Mouse (Mus musculus): ENCODE data around the gene Rab12.
A peak's percentile ranks its signal among the peaks of the same experiment; 100 is the strongest.

The Rab12 gene

DNA sequence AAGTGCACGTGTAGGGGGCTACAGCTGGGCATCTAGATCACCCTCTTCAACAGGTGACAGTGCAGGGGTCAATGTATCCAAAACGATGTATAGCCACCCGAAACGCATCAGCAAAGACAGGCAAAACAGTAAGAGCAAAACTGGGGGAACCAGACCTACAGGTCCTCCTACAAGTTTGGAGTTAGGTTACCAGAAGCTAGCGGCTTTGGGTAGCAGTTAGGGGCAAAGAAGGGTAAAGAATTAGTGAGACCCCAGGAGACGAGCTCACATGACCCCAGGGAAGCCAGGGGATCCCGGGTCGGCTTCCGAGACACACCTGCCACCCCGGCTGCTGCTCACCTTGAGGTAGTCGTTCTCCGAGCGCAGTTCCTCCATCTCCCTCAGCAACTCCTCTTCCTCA lies 71.6 kb downstream of the Rab12 start:
- peak; percentile 64 for DNase-seq

- DNase-seq, result peak; percentile 75
Measured at GRCm38 (mm10) chr17:66447007-66447312, 72.6 kb downstream of the Rab12 start.

DNA sequence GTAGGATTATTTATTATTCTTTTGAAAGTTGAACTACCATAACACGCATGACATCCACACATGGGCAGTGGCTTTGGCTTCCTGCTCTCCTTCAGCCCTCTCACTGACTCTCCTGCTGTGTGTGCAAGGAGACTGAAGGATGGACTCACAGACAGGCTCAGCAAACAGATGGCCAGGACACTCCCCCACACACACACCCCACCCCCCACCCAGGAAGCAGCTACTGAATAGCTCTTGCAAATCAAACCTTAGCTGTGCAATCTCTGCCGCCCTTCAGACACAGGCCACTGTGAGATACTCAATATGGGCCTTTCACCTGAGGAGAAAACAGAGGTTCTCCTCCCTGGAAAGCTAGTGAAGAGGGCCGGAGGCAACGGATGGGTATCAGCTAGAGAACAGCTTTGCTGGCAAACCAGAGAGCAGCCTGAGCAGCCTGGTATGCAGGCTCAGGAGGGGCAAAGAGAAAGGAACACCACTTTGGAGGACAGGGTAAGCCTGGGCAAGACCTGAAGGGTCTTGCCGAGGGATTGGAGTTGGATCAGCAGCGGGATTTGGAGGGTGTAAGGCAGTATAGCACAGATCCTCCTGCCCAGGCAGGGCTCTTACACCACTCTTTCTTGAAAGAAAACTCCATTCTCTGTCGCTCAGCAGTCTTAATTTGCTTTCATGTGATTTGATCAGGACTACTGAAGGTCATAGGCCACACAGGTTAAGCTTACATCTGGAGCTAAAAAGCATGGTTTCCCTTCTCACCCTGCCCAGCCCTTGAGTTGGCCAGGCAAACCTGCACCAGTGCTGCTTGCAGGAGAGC lies 73.1 kb downstream of the Rab12 start:
- DNase-seq, result peak; percentile 69
